Mouse (Mus musculus) hindbrain, postnatal 0 days (tissue): Measurements from ENCODE around the gene Fgd6. TPM values are rescaled to one million over a fixed set of nuclear protein-coding genes. Genes with fewer than 3 reads are reported as not detected.

ENCODE experiments used
- ATAC-seq: fragments of 200-750 bp; cut with Nextera tagmentation; 2 replicates; pipeline ENCODE4 v1.8.0; 2017; ENCODE audit warnings: mild to moderate bottlenecking, moderate TSS enrichment, moderate library complexity
- DNase-seq: peaks from one replicate; pipeline ENCODE4 v3.0.0-alpha.2; 2015; ENCODE audit warnings: low spot score
- H3K27ac ChIP-seq: fragments of 300-500 bp; sonication (generic); 2 replicates; pipeline ENCODE4 v1.5.1; 2014; ENCODE audit warnings: mild to moderate bottlenecking
- H3K27me3 ChIP-seq: fragments of 300-500 bp; sonication (generic); 2 replicates; pipeline ENCODE4 v1.6.1; 2014; ENCODE audit warnings: low read length, mixed read lengths; ENCODE audit not compliant: insufficient read depth
- H3K36me3 ChIP-seq: fragments of 300-500 bp; sonication (generic); 2 replicates; pipeline ENCODE4 v1.6.1; 2014; ENCODE audit warnings: low read length, mixed read lengths; ENCODE audit not compliant: insufficient read depth
- H3K4me1 ChIP-seq: fragments of 300-500 bp; sonication (generic); 2 replicates; pipeline ENCODE4 v1.6.1; 2014; ENCODE audit warnings: antibody characterized with exemption, low read length, mixed read lengths; ENCODE audit not compliant: insufficient read depth
- H3K4me2 ChIP-seq: fragments of 300-500 bp; sonication (generic); 2 replicates; pipeline ENCODE4 v1.6.1; 2014; ENCODE audit warnings: low read depth, mild to moderate bottlenecking, low read length, moderate library complexity, mixed read lengths
- H3K4me3 ChIP-seq: fragments of 300-500 bp; sonication (generic); 2 replicates; pipeline ENCODE4 v1.5.1; 2014; ENCODE audit warnings: low read length
- H3K9ac ChIP-seq: fragments of 300-500 bp; sonication (generic); replicated peaks from 2 replicates; pipeline ENCODE4 v1.6.1; 2014; ENCODE audit warnings: mild to moderate bottlenecking, low read length, moderate library complexity, mixed read lengths
- H3K9me3 ChIP-seq: fragments of 300-500 bp; sonication (generic); 2 replicates; pipeline ENCODE4 v1.6.1; 2016; ENCODE audit warnings: low read length, mixed read lengths
- CTCF ChIP-seq: IDR thresholded peaks from 2 replicates; pipeline ENCODE4 v1.5.1; 2016; ENCODE audit warnings: antibody characterized with exemption, control low read depth, low read depth
- WGBS: fragments of 180-500 bp; shearing (Covaris S2); extraction: QIAGEN DNeasy Blood & Tissue Kit; methylation state at CpG from one replicate; pipeline ENCODE4 v1.1.7; 2014; 5-methylcytosine and 5-hydroxymethylcytosine counted together
- polyA plus RNA-seq: library from polyadenylated mRNA; unstranded; fragments of >200 nt; fragmentation: Nextera tagmentation; extraction: Ambion mirVana; gene quantifications from 2 replicates; pipeline ENCODE4 v1.2.1, GENCODE M21; 2015
- total RNA-seq: library from RNA; depleted of rRNA; stranded (reverse); fragments of >200 nt; gene quantifications from 2 replicates; pipeline ENCODE4 v1.2.3, GENCODE M21; 2014

The Fgd6 gene
- total and polyA plus RNA-seq, 2 experiments from 2014 or later, result 2.0 to 5.2 TPM

GRCm38 (mm10) chr10:94050736-94051135, 14.9 kb downstream of the Fgd6 start:
- no peaks in the 10 kb centered on the region for H3K9me3 ChIP-seq
- 85% methylated on average over 5 of the region's 5 CpGs for WGBS
- DNase-seq (no peak), ATAC-seq (no peak)
- H3K9ac ChIP-seq, result no peak overlapping the region
- H3K27me3 ChIP-seq, result no peaks in the 10 kb centered on the region
- H3K27ac ChIP-seq, result no peak overlapping the region
- no peak overlapping the region for H3K4me2 ChIP-seq
- no peak overlapping the region for H3K4me3 ChIP-seq
- H3K4me1 ChIP-seq, result peaks cover 3% of the 10 kb centered on the region; the same call in 1 of the 2 replicates
- H3K36me3 ChIP-seq, result no peaks in the 10 kb centered on the region
- TF ChIP-seq CTCF, result no peak

- no peak for ATAC-seq
- no peak for TF ChIP-seq CTCF
- 85% methylated on average over 6 of the region's 6 CpGs for WGBS
Observed at GRCm38 (mm10) chr10:94056487-94056886, 20.7 kb downstream of the Fgd6 start.

DNA sequence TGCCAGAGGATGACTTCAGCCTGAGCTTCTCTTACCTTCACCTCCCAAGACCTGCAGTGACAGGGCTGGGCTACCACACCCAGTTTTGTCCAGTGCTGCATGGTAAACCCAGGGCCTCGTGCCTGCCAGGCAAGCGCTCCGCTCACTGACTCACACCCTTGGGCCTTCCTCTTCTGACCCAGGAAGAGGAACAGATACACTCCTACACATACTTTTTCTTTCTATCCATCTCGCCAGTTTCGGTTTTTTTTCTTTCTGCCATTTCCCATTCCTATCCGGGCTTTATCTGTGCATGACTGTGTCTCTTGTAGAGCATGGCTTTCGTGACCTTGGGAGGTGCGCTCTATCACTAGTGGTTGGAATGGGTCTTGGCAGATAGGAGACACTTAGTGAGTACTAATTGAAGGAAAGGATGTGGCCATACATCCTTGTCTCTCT, 23.8 kb downstream of the Fgd6 start:
- H3K4me3 ChIP-seq, result no peak overlapping the region
- no peak overlapping the region for H3K4me2 ChIP-seq
- H3K9ac ChIP-seq, result no peak overlapping the region
- H3K27me3 ChIP-seq, result no peaks in the 10 kb centered on the region
- no peaks in the 10 kb centered on the region for H3K4me1 ChIP-seq
- no peak for TF ChIP-seq CTCF
- H3K9me3 ChIP-seq, result no peaks in the 10 kb centered on the region
- ATAC-seq (no peak), DNase-seq (no peak)
- no peak overlapping the region for H3K27ac ChIP-seq
- 93% methylated on average over 8 of the region's 8 CpGs for WGBS
- H3K36me3 ChIP-seq, result no peaks in the 10 kb centered on the region

More at GRCm38 (mm10) chr10:94056487-94056886, 20.7 kb downstream of the Fgd6 start:
- H3K36me3 ChIP-seq, result no peaks in the 10 kb centered on the region
- H3K4me1 ChIP-seq, result no peaks in the 10 kb centered on the region
- no peak overlapping the region for H3K4me3 ChIP-seq
- H3K9ac ChIP-seq, result no peak overlapping the region
- no peaks in the 10 kb centered on the region for H3K27me3 ChIP-seq
- H3K27ac ChIP-seq, result no peak overlapping the region
- no peak overlapping the region for H3K4me2 ChIP-seq
- no peak for DNase-seq
- H3K9me3 ChIP-seq, result no peaks in the 10 kb centered on the region

GRCm38 (mm10) chr10:94060190-94060589, 24.4 kb downstream of the Fgd6 start:
- Histone ChIP-seq H3K27ac (no peak overlapping the region), H3K36me3 (no peaks in the 10 kb centered on the region), H3K9me3 (no peaks in the 10 kb centered on the region), H3K4me1 (no peaks in the 10 kb centered on the region), H3K27me3 (no peaks in the 10 kb centered on the region), H3K4me2 (no peak overlapping the region), H3K9ac (no peak overlapping the region), H3K4me3 (no peak overlapping the region)
- ATAC-seq (no peak), DNase-seq (no peak)
- whole genome bisulfite sequencing, result 76% methylated on average over 8 of the region's 8 CpGs
- no peak for TF ChIP-seq CTCF

GRCm38 (mm10) chr10:94062357-94062756, 26.6 kb downstream of the Fgd6 start:
- no peaks in the 10 kb centered on the region for H3K36me3 ChIP-seq
- TF ChIP-seq CTCF, result no peak
- no peaks in the 10 kb centered on the region for H3K9me3 ChIP-seq
- no peaks in the 10 kb centered on the region for H3K27me3 ChIP-seq
- DNase-seq (no peak), ATAC-seq (no peak)
- H3K4me2 ChIP-seq, result no peak overlapping the region
- H3K9ac ChIP-seq, result no peak overlapping the region
- H3K27ac ChIP-seq, result no peak overlapping the region
- 63% methylated on average over 5 of the region's 5 CpGs for WGBS
- H3K4me1 ChIP-seq, result no peaks in the 10 kb centered on the region
- H3K4me3 ChIP-seq, result no peak overlapping the region

DNA sequence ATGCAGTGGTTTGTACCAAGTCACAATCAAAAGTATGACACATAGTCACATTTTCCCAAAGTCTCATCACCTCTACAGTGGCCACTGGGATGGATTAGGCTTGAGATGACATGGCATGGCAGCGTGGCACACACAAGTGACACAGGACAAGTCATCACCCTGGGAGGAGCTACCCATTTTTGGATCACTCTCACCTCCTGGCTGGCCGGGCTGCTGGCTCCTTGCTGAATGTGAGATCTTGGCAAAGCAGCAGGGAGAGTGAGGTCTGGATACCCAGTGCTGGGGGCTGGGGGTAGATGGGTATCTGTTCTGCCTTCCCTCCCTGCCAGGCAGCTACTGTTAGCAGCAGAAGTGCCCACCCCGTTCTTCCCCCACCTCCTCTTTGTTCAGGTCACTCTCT, 31.1 kb downstream of the Fgd6 start:
- 64% methylated on average over 3 of the region's 3 CpGs for WGBS
- ATAC-seq, result 0 out of 2 replicates have a peak, but pooled peaks have one; percentile 18
- no peak overlapping the region for H3K4me2 ChIP-seq

DNA sequence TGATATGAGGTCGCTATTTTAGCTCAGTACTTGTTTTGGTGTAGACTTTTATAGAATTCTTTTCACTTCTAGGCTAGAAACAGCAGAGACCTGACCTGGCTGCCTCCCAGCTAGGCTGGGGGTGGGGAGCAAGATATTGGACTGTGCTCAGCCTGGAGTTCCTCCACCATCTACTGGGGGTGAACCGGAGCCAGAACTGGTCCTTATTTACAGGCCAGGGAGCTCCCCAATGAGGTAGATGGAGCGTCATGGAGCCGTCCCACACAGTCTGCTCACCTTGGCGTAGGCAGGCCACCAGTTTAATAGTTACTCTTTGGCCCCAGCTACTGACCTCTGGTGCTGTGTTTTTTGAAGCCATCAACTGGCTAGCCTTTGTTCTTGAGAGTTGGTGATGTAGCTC, 32.9 kb downstream of the Fgd6 start:
- Histone ChIP-seq H3K36me3 (no peaks in the 10 kb centered on the region), H3K9ac (no peak overlapping the region), H3K27ac (no peak overlapping the region), H3K9me3 (no peaks in the 10 kb centered on the region), H3K4me2 (no peak overlapping the region), H3K27me3 (no peaks in the 10 kb centered on the region), H3K4me1 (peaks cover 4% of the 10 kb centered on the region; the same call in 1 of the 2 replicates), H3K4me3 (no peak overlapping the region)
- no peak for ATAC-seq
- no peak for TF ChIP-seq CTCF
- 75% methylated on average over 5 of the region's 5 CpGs for WGBS
- DNase-seq, result no peak

More for the DNA sequence above, 31.1 kb downstream of the Fgd6 start:
- DNase-seq, result no peak
- Histone ChIP-seq H3K27me3 (no peaks in the 10 kb centered on the region), H3K36me3 (no peaks in the 10 kb centered on the region), H3K27ac (no peak overlapping the region), H3K4me1 (0 out of 2 replicates have a peak, but pooled peaks cover 4% of the 10 kb centered on the region), H3K9me3 (no peaks in the 10 kb centered on the region), H3K9ac (no peak overlapping the region), H3K4me3 (no peak overlapping the region)
- no peak for TF ChIP-seq CTCF
